Mouse (Mus musculus) MN1 (cell line): ENCODE data around the gene Dhcr7.

Experiments
- DNase-seq: peaks from one replicate; pipeline ENCODE4 v3.0.0-alpha.2; 2016; ENCODE audit warnings: low spot score

Gene Dhcr7

GRCm38 (mm10) chr7:143822375-143823265 lies at the start of gene Dhcr7, which contains the start of gene Nadsyn1:
TSS of gene Dhcr7 (plus strand) at chr7:143823145.
TSS of gene Nadsyn1 (minus strand) at chr7:143822849.
- peak; percentile 98 for DNase-seq

GRCm38 (mm10) chr7:143776137-143776536 lies 46.8 kb upstream of the Dhcr7 start:
- DNase-seq: no peak

GRCm38 (mm10) chr7:143777375-143777774 lies 45.6 kb upstream of the Dhcr7 start:
- no peak for DNase-seq

GRCm38 (mm10) chr7:143783378-143783995 lies 39.5 kb upstream of the Dhcr7 start:
- peak; percentile 71 for DNase-seq

DNA sequence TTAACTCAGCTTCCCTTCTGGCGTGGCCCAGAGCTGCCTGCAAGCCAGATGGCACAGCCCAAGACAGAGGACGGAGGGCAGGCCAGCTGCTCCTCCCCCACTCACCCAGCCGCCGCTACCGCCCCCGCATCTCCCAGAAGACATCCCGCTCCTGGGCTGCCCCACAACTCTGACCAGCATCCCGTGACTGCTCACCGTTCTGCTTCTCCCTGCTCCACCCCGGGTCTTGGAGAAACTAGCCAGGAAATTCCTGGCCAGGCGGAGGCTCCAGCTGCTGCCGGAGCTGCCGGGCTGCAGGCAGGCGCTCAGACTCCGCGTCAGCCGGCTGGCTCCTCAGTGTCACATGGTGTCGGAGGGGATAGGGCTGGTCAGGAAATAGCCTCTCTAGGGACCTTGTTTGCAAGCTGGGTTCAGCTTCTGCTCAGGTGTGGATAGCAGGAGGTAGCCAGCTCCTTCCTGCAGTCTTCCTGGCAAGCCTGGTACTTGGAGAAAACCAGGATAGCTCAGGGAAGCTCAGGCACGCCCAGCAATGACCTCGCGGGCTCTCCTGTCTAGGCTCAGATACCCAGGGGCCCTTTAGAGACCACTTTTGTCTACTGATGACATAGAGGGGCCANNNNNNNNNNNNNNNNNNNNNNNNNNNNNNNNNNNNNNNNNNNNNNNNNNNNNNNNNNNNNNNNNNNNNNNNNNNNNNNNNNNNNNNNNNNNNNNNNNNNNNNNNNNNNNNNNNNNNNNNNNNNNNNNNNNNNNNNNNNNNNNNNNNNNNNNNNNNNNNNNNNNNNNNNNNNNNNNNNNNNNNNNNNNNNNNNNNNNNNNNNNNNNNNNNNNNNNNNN lies 38.7 kb upstream of the Dhcr7 start, which contains the start of gene Mrgpre:
TSS of gene Mrgpre (minus strand) at position 505 of the 834 bp plus-strand sequence.
- peak; percentile 92 for DNase-seq

DNA sequence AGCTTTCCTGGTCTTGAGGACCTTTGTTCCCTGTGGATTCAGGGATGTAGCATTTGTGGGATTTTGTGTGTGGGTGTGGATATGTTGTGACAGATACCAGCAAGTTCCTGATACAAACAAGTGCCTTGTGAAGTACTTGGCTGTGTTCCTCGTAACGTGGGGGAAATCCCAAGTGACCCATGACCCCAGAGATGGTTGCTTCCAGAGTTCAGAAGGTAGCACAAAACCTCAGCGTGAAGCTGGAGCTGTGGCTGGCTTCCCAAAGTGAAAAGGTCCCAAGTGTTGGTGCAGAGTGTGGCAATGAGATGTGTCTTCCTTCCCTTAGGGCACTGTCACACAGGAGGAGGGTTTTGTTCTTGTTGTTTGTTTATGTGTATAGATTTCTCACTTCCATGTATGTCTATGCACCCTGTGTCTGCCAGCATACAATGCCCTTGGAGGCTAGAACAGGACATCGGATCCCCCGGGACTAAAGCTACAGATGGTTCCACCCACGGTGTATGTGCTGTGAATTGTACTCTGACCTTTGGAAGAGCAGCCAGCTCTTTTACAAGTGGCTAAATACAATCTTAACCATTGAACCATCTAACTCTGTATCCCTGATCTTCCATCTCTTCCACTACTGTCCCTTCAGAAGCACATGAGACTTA lies 30.5 kb upstream of the Dhcr7 start:
- DNase-seq: no peak

GRCm38 (mm10) chr7:143793121-143793520 lies 29.8 kb upstream of the Dhcr7 start:
- DNase-seq: peak; percentile 39

GRCm38 (mm10) chr7:143798783-143799182 lies 24.2 kb upstream of the Dhcr7 start:
- DNase-seq: no peak

DNA sequence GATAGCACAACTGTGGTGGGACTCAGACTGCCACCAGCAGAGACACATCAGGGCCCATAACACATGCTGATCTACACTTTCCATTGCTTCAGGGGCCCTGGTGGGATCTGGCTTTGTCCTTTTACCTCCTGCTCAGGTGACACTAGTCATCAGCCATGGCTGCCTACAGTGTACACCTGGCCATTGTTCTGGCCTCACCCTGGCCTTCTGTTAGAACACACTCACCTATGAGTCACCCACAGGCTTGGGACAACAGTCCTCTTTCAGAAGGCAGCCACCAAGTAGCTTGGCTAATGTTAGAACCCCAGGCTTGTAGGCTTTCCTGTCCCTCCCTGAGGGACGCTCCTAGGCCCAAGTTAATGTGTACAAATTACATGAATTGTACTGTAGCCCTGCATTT lies 22.2 kb upstream of the Dhcr7 start:
- no peak for DNase-seq

GRCm38 (mm10) chr7:143801195-143802065 lies 21.5 kb upstream of the Dhcr7 start:
- no peak for DNase-seq

- no peak for DNase-seq
Observed at GRCm38 (mm10) chr7:143805199-143805624, 17.7 kb upstream of the Dhcr7 start.

- DNase-seq: no peak
Observed at GRCm38 (mm10) chr7:143808909-143809308, 14.0 kb upstream of the Dhcr7 start.

- no peak for DNase-seq
Observed at GRCm38 (mm10) chr7:143819201-143819600, 3.7 kb upstream of the Dhcr7 start.

DNA sequence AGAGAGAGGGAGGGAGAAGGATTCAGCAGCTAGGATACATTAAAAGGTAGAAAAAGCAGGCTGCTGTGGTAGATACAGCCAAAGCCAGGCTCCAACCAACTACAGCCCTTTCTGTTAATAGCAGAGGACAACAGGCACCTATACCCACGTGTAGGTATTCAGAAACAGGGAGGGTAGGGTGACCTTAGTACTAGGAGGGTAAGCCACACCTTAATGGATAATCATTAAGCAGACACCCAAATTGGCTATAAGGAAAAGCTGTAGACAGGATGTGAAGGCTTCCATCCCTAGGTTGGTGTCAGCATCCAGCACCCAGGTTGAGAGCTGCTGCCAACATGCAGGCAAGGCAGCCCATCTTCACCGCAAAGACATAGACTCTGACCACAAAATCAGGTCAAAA lies 1.7 kb upstream of the Dhcr7 start:
- no peak for DNase-seq

DNA sequence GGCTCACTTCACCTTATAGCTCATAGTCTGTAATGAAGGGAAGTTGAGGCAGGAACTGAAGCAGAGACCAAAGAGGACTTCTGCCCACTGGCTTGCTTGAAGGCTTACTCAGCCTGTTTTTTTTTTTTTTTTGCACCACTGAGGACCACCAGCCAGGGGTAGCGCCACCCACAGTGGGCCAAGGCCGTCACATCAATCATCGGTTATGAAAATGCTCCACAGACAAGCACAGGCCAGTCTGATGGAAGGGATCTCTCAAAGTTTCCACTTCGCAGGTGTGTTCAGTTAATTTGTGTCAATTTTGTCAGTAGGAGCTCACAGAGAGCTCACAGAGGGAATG lies 291 bp downstream of the Dhcr7 start:
- DNase-seq: no peak

GRCm38 (mm10) chr7:143826985-143827384 lies 4.0 kb downstream of the Dhcr7 start:
- no peak for DNase-seq

DNA sequence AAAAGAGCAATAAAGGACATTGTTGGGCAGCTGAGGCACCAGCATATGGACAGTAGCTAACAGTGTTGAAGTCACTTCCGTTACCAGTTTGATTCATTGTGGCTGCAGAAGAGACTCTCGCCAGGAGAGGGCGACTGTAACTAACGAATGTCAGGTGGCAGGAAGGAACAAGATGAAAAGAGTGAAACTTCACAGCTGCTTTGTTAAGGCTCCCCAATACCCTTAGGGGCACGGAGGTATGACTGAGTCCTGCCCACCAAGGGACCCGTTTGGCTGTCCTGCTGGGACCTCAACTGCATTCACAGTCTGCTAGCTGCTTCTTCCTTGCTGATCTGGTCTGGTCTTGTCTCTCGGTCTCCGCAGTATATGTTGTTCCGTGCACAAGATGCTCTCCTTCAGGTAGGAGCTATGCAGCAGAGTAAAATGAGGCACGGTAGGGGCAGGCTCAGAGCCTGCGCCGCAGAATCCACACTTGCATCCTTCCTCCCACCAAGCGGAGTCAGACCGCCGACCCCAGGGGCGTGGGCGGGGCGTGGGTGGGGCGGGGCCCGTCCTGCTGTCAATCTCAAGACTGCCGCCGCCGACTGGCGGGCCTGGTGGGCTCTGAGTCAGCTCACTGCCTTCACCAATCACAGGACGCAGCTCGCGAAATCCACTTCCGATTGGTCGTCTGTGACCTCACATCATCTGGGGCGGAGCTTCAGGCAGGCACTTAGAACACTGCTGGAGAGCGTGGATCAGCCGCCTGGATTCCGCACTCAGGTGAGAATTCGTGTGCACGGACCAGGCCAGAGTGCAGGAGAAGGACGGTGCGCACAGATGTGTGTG lies 6.8 kb downstream of the Dhcr7 start:
- DNase-seq: peak; percentile 96

DNA sequence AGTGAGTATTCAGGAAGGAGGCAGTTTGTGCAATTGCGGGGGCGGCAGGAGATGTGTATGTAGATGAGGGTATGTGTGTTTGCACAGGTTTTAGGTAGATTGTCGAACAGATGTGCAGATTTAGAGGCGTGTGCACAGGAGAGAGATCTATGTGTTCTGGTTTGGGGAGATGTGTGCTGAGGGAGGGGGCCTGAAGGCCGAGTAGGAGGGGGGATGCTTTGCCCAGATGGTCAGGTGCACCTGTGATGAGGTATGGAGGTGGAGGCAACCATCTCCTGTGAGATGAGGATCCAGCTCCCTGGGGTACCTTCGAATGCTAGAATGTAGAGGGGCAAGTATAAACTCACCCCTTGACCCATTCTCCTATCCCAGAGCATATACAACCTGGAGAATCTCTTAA lies 7.5 kb downstream of the Dhcr7 start:
- DNase-seq: no peak

DNA sequence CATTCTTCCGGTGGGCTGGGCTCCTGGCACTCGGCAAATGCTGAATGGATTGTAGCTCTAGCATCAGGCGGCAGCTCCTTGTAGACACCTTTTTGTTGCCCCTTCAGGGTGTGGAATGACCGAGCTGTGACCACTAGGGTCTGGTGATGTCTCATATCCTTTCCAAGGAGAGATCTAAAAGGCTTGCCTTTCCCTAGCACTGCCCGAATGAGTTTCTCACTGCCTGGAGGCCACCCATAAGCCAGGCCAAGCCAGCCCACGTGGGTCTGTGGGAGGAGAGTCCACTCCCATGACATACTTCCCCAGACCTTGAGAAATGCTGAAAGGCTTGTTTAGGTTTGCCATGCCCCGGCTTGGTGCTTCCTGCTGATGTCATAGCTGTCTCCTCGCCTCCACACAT lies 9.3 kb downstream of the Dhcr7 start:
- no peak for DNase-seq

DNA sequence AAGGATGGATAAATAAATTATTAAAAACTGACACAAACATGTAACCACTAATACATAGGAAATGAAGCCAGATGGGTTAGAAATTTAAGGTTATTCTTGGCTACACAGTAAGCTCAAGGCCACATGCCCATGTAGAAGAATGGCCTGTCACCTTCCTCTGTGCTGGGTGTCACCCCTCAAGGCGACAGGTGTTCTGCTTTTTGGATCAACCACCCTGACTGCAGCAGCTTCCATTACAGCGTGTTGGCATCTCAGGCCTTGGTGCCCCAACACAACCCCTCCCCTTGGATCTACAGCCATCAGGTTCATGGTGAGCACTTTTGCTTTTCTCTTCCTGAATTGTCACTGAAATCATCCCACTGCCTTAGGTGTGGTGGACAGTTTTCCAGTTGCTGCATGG lies 9.7 kb downstream of the Dhcr7 start:
- DNase-seq: no peak
